Mouse (Mus musculus) retina, postnatal 1 day (tissue): ENCODE measurements around the gene Pnliprp2.

ENCODE experiments used
- DNase-seq: peaks from one replicate; pipeline ENCODE4 v3.0.0-alpha.2; 2012

Gene Pnliprp2

GRCm38 (mm10) chr19:58805191-58805779, 45.8 kb downstream of the Pnliprp2 start:
- DNase-seq: no peak

DNA sequence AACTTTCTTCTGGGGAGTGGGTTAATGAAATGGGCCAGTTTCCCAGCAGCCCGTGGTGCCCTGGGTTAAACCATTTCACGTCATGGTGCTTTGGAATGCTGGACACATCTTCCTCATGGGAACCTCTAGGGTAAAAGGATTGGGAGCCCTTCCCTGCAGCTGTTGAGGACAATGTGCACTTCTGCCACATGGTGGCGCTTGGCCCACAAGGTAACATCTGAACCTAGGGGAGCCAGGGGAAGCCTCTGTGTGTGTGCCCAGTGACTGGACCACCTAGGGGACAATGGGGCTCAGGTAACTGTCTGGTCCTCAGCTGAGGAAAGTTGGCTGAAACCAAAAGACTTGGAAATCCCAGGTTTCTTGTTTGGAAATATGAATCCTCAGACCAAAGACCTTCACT, 46.8 kb downstream of the Pnliprp2 start:
- peak; percentile 83 for DNase-seq

DNA sequence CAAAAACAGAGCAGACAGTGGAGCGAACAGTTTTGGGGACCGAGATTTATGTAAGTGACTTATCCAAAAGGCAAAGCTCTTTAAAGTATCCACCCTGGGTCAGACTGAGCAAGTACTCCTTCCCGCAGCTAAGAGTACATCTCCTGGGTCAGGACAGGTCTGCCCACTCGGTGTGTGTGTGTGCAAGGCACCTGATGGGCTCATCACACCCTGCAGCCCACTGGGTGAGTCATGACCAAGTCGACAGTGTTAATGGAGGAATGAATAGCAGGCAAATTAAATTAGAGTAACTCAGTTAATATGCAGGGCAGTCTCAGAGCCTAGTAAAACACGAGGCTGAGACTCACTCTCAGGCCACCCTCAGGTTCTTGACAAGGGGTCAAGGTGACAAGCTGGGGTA, 49.3 kb downstream of the Pnliprp2 start:
- no peak for DNase-seq

GRCm38 (mm10) chr19:58810536-58810935, 51.0 kb downstream of the Pnliprp2 start:
- no peak for DNase-seq

GRCm38 (mm10) chr19:58815179-58815922, 55.8 kb downstream of the Pnliprp2 start:
- no peak for DNase-seq

DNA sequence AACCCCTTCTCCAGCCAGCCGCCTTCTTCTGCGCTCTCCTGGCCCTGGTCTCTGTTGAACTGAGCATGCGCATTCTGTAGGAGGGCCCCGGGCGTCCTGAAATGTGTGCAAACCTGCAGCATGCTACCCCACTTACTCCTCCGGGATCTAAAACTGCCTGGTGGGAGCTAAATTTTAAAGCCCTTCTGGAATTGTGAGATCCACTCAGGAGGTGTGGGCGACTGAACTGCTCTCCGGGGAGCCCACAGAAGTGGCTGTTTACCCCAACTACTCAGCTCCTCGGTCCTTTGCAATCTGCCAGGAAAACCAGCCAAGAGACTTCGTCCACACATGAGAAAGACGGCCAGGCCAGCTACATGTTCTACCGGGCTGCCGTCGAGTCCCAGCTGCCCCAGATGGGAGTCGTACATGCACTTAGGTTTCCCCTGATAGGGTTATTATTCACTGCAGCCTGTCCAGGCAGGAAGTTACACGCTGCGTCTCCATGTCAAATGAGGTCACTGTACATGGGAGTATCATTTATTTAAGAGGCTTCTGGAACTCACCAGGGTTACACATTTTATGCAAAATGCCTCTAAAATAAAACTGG, 57.0 kb downstream of the Pnliprp2 start:
- DNase-seq: no peak

DNA sequence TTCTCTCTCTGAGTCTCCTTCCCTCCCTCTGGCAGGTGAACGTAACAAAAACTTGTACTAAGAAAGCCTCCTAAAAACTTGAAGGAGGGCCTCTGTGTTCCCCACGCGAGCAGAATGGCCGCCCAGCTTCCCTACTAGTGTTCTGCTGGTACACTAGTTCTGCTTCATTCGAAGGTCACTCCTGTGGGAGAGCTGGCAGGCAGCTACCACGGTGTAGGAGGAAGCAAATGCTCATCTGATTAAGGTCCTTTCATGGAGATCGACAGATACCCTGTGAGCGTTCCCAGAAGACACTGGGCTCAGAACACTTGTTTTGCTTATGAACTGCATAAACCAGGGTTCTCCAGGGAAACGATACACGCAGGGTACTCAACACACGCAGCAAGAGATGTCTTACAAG, 57.9 kb downstream of the Pnliprp2 start:
- DNase-seq: no peak

DNA sequence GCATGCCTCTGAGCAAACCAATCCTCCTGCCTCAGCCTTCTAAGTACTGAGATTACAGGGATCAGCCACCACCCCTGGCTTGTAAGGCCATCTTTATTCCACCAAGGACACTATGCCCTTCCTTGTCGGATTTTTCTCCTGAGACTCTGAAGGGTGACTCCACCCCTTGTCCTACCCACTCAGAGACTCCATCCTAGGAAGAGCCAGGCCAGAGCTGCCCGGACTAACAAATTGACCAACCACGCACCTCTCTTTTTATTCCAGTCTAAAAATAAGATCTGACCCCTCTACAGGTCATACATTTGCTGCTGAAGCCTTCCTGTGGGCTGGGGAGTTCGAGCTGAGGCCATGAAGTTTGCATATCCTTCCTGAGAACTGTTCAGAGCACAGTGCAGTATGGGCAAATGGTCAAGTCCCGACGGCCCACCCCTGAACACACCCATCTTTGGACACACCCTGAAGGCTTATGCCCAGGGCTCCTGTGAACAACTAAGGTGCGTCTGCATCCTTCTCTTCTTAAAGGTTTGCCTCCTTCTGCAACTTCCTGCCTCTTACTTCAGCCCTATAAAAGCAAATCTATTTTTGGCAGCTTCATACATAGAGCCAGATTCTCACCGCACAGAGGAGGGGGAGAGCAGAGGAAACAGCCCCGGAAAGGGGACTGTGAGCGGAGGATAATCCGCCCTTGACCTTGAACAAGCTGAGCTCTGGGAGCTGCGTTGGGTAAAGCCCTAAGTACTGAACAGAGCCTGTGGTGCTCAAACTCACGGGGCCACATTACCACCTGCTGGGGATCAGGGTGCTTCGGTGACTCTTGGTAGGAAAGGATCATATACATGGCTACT, 59.3 kb downstream of the Pnliprp2 start:
- DNase-seq: peak; percentile 69

DNA sequence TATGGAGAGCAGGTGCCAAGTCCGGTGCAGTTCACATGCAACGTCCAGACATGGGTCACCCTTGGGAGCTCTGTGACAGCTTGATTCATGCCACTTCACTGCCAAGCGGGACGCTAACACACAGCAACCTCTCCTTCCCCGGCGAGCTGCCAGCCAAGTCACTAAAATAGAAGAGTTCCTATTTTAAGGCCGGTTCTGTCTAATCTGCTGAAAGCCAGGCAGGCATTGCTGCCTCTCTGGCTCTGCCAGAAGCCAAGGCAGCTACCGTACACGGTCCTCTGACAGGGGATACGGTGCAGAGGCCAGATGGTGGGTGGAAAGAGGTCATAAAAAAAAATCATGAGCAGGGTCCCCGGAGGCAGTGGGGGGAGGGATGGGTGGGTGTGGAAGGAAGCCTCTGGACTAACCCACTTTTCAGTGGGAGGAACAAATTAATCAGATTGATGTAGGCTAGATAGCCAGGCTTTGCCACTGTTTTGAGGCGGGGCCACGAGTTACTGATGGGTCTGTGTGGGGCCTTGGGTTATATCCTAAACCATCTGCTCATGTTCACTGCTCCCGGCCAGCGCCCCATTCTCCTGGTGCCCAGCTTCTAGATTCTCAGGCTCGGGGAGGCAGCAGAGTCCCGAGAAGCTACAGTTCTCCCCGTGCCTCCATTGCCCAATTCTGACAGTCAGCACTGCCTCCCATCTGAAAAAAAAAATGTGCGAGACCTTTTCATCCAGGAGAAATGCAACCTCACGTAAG, 63.1 kb downstream of the Pnliprp2 start:
- DNase-seq: peak; percentile 90

DNA sequence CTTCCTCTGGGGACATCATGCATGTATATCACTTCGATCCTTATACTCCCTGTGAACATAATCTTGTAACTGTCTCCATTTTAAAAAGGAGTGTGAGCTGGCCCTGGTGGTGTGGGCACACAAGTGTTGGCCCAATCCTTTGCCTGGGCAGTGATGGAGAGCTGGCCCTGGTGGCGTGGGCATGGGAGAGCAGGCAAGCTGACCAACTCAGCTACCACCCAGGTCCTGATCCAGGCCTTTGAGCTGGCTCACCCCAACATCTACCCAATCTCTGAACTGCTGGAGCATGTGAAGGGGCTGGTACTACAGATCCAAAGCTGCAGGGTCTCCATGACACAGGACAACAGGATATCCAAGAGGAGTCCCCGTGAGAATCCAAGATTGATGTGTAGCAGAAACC, 63.8 kb downstream of the Pnliprp2 start:
- no peak for DNase-seq

GRCm38 (mm10) chr19:58824316-58824715, 64.8 kb downstream of the Pnliprp2 start:
- DNase-seq: no peak
